Mouse (Mus musculus) intestine, postnatal 0 days (tissue): ENCODE results near the gene Serpinb6a. TPM values are rescaled to one million over a fixed set of nuclear protein-coding genes. Genes with fewer than 3 reads are reported as not detected.

Experiments
- ATAC-seq: fragments of 200-750 bp; cut with Nextera tagmentation; 2 replicates; pipeline ENCODE4 v1.8.0; 2017; ENCODE audit warnings: mild to moderate bottlenecking, moderate TSS enrichment, moderate library complexity
- H3K27ac ChIP-seq: fragments of 300-500 bp; sonication (generic); 2 replicates; pipeline ENCODE4 v1.5.1; 2014; ENCODE audit warnings: mild to moderate bottlenecking, low read depth, low read length, moderate library complexity
- H3K27me3 ChIP-seq: fragments of 300-500 bp; sonication (generic); replicated peaks from 2 replicates; pipeline ENCODE4 v1.6.1; 2014; ENCODE audit warnings: low read length, mixed read lengths; ENCODE audit not compliant: control insufficient read depth, insufficient read depth
- H3K36me3 ChIP-seq: fragments of 300-500 bp; sonication (generic); 2 replicates; pipeline ENCODE4 v1.6.1; 2014; ENCODE audit warnings: mild to moderate bottlenecking, moderate library complexity; ENCODE audit not compliant: control insufficient read depth, insufficient read depth
- H3K4me1 ChIP-seq: fragments of 300-500 bp; sonication (generic); replicated peaks from 2 replicates; pipeline ENCODE4 v1.6.1; 2014; ENCODE audit warnings: antibody characterized with exemption, low read length, mixed read lengths; ENCODE audit not compliant: control insufficient read depth, insufficient read depth
- H3K4me2 ChIP-seq: fragments of 300-500 bp; sonication (generic); replicated peaks from 2 replicates; pipeline ENCODE4 v1.6.1; 2014; ENCODE audit warnings: low read depth, mild to moderate bottlenecking, moderate library complexity
- H3K4me3 ChIP-seq: fragments of 300-500 bp; sonication (generic); 2 replicates; pipeline ENCODE4 v1.5.1; 2014; ENCODE audit warnings: low read depth, low read length
- H3K9ac ChIP-seq: fragments of 300-500 bp; sonication (generic); 2 replicates; pipeline ENCODE4 v1.6.1; 2014; ENCODE audit warnings: mild to moderate bottlenecking, low read depth, low read length
- H3K9me3 ChIP-seq: fragments of 300-500 bp; sonication (generic); 2 replicates; pipeline ENCODE4 v1.6.1; 2016; ENCODE audit warnings: mixed run types; ENCODE audit not compliant: control insufficient read depth
- CTCF ChIP-seq: sonication (generic); IDR thresholded peaks from 2 replicates; pipeline ENCODE4 v1.5.1; 2016; ENCODE audit warnings: low read depth, mild to moderate bottlenecking, control low read depth, antibody characterized with exemption, moderate library complexity
- WGBS: fragments of 180-500 bp; shearing (Covaris S2); extraction: QIAGEN DNeasy Blood & Tissue Kit; methylation state at CpG from one replicate; pipeline ENCODE4 v1.1.7; 2014; 5-methylcytosine and 5-hydroxymethylcytosine counted together
- polyA plus RNA-seq: library from polyadenylated mRNA; unstranded; fragments of >200 nt; fragmentation: Nextera tagmentation; extraction: Ambion mirVana; gene quantifications from 2 replicates; pipeline ENCODE4 v1.2.1, GENCODE M21; 2015

Serpinb6a gene
- polyA plus RNA-seq, 1 experiment from 2014 or later = 373 TPM

DNA sequence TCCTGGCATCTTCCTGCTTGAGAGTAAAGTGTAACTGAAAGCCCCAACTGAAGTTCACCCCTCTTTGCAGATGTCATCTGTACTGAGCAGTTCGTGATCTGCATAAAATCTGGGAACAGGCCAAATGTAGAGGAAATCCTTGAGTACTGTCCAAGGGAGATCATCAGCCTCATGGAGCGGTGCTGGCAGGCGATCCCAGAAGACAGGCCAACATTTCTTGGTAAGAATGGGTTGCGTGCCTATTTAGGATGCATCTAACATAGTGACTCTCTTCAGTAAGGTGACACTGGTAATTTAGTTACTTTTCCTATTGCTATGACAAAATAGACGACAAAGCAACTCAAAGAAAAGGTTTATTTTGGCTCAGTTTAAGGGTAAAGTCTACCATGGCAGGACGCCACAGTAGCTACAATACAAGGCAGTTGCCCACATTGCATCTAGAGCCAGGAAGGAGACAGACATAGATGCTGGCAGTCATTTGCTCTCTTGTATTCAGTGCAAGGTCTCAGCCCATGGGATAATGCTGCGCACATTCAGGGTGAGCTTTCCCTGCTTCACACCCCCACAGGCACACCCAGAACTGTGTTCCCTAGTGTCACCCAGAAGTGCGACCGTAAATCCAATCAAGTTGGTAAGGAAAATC is 14.5 kb upstream of the Serpinb6a start:
- Histone ChIP-seq H3K9me3 (no peaks in the 10 kb centered on the region), H3K36me3 (peaks cover 80% of the 10 kb centered on the region), H3K9ac (no peak overlapping the region), H3K4me3 (no peak overlapping the region), H3K4me2 (no peak overlapping the region), H3K4me1 (no peaks in the 10 kb centered on the region), H3K27me3 (no peaks in the 10 kb centered on the region), H3K27ac (no peak overlapping the region)
- no peak for TF ChIP-seq CTCF
- WGBS = 90% methylated on average over 9 of the region's 9 CpGs
- ATAC-seq = no peak

DNA sequence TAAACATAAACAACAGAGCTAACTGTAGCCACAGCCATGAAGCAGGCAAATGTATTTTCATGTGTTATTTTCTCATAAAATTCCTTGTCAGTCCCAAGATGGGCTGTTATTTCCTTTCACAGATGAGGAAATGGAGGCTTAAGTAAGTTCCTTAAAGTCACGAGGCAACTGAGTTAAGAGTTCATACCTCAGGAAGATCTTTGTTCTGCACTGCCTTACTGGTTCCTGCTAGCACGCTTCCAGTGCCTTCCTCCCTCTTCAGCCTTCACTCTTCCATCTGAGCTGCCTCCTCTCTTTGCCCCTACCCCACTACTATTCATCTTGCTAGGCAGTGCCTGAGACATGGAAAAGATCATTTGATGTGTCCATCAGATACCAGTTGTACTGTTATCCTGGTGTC is 4.6 kb upstream of the Serpinb6a start:
- Histone ChIP-seq H3K27ac (no peak overlapping the region), H3K9ac (no peak overlapping the region), H3K4me1 (peaks cover 3% of the 10 kb centered on the region; the same call in 1 of the 2 replicates), H3K4me2 (no peak overlapping the region), H3K36me3 (peaks cover 22% of the 10 kb centered on the region), H3K27me3 (no peaks in the 10 kb centered on the region), H3K4me3 (no peak overlapping the region), H3K9me3 (no peaks in the 10 kb centered on the region)
- no peak for TF ChIP-seq CTCF
- WGBS = 36% methylated on average over 2 of the region's 2 CpGs
- no peak for ATAC-seq

DNA sequence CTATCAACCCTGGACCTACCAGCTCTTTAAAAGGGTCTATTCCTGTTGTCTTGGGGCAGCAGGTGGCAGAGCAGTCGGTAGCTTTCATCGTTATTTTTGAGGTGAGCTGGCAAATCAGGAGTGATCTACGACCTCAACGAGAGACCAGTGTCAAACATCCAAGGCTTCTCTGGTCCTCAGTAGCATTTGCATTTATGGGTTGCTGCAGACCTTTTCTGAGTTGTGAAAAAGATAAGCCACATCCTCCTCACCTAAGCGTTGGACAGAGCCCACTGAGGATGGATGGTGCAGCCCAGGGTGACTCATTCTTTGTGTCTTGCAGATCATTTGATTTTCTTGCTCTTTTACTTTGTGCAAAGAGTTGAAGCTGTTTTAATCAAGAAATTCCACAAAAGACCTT is 464 bp upstream of the Serpinb6a start:
- Histone ChIP-seq H3K4me3 (peak overlapping the region; percentile 78), H3K27me3 (no peaks in the 10 kb centered on the region), H3K4me1 (peaks cover 3% of the 10 kb centered on the region; the same call in 1 of the 2 replicates), H3K9me3 (no peaks in the 10 kb centered on the region), H3K4me2 (peak overlapping the region; percentile 83), H3K27ac (no peak overlapping the region), H3K9ac (peak overlapping the region; percentile 86), H3K36me3 (no peaks in the 10 kb centered on the region)
- TF ChIP-seq CTCF = no peak
- WGBS = 5% methylated on average over 5 of the region's 5 CpGs
- no peak for ATAC-seq

DNA sequence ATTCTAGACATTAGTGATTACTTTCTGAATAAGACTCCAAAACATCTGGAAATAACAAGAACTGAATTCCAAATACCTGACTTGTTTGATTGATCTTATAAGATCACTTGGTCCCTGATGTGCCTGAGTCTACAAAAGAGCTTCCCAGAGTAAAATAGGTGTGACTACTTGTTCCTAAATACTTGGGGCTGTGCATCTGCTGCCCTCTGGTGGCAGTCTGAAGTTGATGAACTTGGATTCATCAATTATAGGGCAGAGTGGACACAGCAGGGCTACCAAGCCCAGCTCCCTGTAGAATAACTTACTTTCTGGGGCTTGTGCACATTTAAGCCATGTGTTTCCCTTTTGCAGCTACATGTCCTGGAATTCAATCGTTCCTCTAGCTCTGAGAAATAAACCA is 7.4 kb downstream of the Serpinb6a start:
- no peaks in the 10 kb centered on the region for H3K27me3 ChIP-seq
- H3K4me1 ChIP-seq = no peaks in the 10 kb centered on the region
- 13% methylated on average over 1 of the region's 1 CpGs for WGBS
- H3K4me2 ChIP-seq = no peak overlapping the region
- H3K9me3 ChIP-seq = no peaks in the 10 kb centered on the region
- no peak overlapping the region for H3K27ac ChIP-seq
- H3K36me3 ChIP-seq = no peaks in the 10 kb centered on the region
- H3K4me3 ChIP-seq = no peak overlapping the region
- no peak overlapping the region for H3K9ac ChIP-seq
- TF ChIP-seq CTCF = peak; percentile 94
- ATAC-seq = peak; percentile 31; the same call in 1 of the 2 replicates

DNA sequence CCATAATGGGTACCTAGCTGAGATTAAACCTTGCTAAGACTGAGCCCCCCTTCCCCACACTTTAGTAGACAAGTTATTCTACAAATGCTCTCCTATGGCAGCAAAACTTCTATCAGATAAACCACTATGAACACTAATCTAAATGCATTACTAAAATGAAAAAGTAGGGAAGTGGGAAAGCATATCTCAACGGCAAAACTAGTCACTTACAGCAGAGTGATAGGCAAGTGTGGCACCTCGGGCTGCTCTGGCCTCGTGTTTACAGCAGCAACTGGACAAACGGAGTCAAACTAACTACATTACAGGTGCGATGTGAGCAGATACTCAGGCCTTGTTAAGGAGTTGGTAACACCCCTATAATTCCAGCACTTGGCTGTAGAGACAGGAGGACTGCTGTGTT is 13.0 kb downstream of the Serpinb6a start:
- WGBS = 80% methylated on average over 5 of the region's 5 CpGs
- no peak for TF ChIP-seq CTCF
- Histone ChIP-seq H3K4me2 (no peak overlapping the region), H3K27ac (no peak overlapping the region), H3K9ac (no peak overlapping the region), H3K36me3 (peaks cover 20% of the 10 kb centered on the region), H3K4me3 (no peak overlapping the region), H3K27me3 (no peaks in the 10 kb centered on the region), H3K4me1 (no peaks in the 10 kb centered on the region), H3K9me3 (no peaks in the 10 kb centered on the region)
- ATAC-seq = no peak

DNA sequence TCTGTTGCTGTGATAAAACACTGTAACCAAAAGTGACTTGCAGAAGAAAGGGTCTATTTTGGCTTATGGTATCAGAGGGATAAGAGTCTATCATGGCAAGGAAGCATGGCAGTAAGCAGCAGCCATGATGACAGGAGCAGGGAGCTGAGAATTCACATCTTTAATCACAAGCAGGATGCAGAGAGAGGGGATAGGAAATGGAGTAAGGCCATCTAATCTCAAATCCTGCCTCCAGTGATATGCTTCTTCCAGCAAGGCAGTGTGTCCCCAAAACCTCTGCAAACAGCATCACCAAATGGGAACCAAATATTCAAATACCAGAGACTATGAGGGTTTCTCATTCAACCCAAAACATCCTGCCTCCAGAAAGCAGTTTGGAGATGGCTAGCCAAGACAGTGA is 36.0 kb downstream of the Serpinb6a start:
- Histone ChIP-seq H3K27me3 (no peaks in the 10 kb centered on the region), H3K4me1 (no peaks in the 10 kb centered on the region), H3K36me3 (no peaks in the 10 kb centered on the region), H3K9me3 (no peaks in the 10 kb centered on the region), H3K27ac (no peak overlapping the region), H3K9ac (no peak overlapping the region), H3K4me3 (no peak overlapping the region), H3K4me2 (no peak overlapping the region)
- no peak for TF ChIP-seq CTCF
- ATAC-seq = no peak
